Mouse (Mus musculus) B cell, adult 2 months (primary cell): ENCODE measurements around the gene Rnase1.
"Not testable (repeated sequence)": the region's sequence is repeated elsewhere in the genome, so short reads cannot be mapped to it uniquely, and the experiment has no call there.

Source experiments
- DNase-seq, 2 experiments: peaks; one replicate each; pipeline ENCODE4 v3.0.0; 2022

Gene Rnase1

GRCm38 (mm10) chr14:51146685-51147084 lies at the start of gene Rnase1:
Rnase1 (minus strand) TSS chr14:51146785.
- DNase-seq: no peak

GRCm38 (mm10) chr14:51195681-51196080 lies 49.1 kb upstream of the Rnase1 start:
- DNase-seq: no peak

GRCm38 (mm10) chr14:51181051-51181450 lies 34.5 kb upstream of the Rnase1 start:
- DNase-seq: not testable (repeated sequence)

- no peak for DNase-seq
These were observed 27.3 kb upstream of the Rnase1 start for GRCm38 (mm10) chr14:51173843-51174242.

GRCm38 (mm10) chr14:51172947-51173346 lies 26.4 kb upstream of the Rnase1 start:
- DNase-seq: not testable (repeated sequence)

- DNase-seq: peak; percentile 46 to 53
These were observed 25.7 kb upstream of the Rnase1 start for GRCm38 (mm10) chr14:51172095-51172865.

- DNase-seq: no peak
These were observed 19.5 kb upstream of the Rnase1 start for GRCm38 (mm10) chr14:51166068-51166467.

GRCm38 (mm10) chr14:51165435-51165834 lies 18.9 kb upstream of the Rnase1 start:
- DNase-seq: no peak

GRCm38 (mm10) chr14:51163323-51163722 lies 16.7 kb upstream of the Rnase1 start:
- DNase-seq: not testable (repeated sequence)

GRCm38 (mm10) chr14:51161976-51162375 lies 15.4 kb upstream of the Rnase1 start, which contains the start of gene Rnase2b:
Rnase2b (plus strand) TSS chr14:51162260.
- not testable (repeated sequence) for DNase-seq

GRCm38 (mm10) chr14:51157072-51157471 lies 10.5 kb upstream of the Rnase1 start:
- DNase-seq: no peak

- no peak for DNase-seq
These were observed 10.1 kb upstream of the Rnase1 start for GRCm38 (mm10) chr14:51156736-51157068.

- no peak for DNase-seq
These were observed 9.6 kb upstream of the Rnase1 start for GRCm38 (mm10) chr14:51156056-51156735.

- DNase-seq: no peak
These were observed 5.8 kb upstream of the Rnase1 start for GRCm38 (mm10) chr14:51152249-51152870.

- DNase-seq: no peak
These were observed 3.7 kb upstream of the Rnase1 start for GRCm38 (mm10) chr14:51150206-51150831.

- DNase-seq: no peak
These were observed 2.6 kb upstream of the Rnase1 start for GRCm38 (mm10) chr14:51149164-51149563.

GRCm38 (mm10) chr14:51148006-51148405 lies 1.4 kb upstream of the Rnase1 start:
- DNase-seq: no peak

GRCm38 (mm10) chr14:51145521-51145920 lies 1.1 kb downstream of the Rnase1 start:
- DNase-seq: no peak

- no peak for DNase-seq
These were observed 2.1 kb downstream of the Rnase1 start for GRCm38 (mm10) chr14:51144451-51144850.

- DNase-seq: no peak
These were observed 2.6 kb downstream of the Rnase1 start for GRCm38 (mm10) chr14:51143937-51144336.

GRCm38 (mm10) chr14:51143287-51143686 lies 3.3 kb downstream of the Rnase1 start:
- no peak for DNase-seq

- no peak for DNase-seq
These were observed 4.0 kb downstream of the Rnase1 start for GRCm38 (mm10) chr14:51142568-51142967.

GRCm38 (mm10) chr14:51142119-51142518 lies 4.5 kb downstream of the Rnase1 start:
- no peak for DNase-seq
